Mouse (Mus musculus) lung, embryonic 14.5 days (tissue): ENCODE data around the gene Anxa9. TPM values are rescaled to one million over a fixed set of nuclear protein-coding genes. Genes with fewer than 3 reads are reported as not detected.

Experiments
- ATAC-seq: fragments of 200-750 bp; cut with Nextera tagmentation; 2 replicates; pipeline ENCODE4 v1.8.0; 2017; ENCODE audit warnings: mild to moderate bottlenecking, moderate TSS enrichment, moderate library complexity; ENCODE audit not compliant: insufficient read depth
- DNase-seq: peaks from one replicate; pipeline ENCODE4 v3.0.0-alpha.2; 2015
- H3K27ac ChIP-seq: fragments of 300-500 bp; sonication (generic); 2 replicates; pipeline ENCODE4 v1.5.1; 2014; ENCODE audit warnings: low read depth, mild to moderate bottlenecking, moderate library complexity
- H3K27me3 ChIP-seq: fragments of 300-500 bp; sonication (generic); 2 replicates; pipeline ENCODE4 v1.6.1; 2014; ENCODE audit warnings: low read length, control low read depth; ENCODE audit not compliant: insufficient read depth
- H3K36me3 ChIP-seq: fragments of 300-500 bp; sonication (generic); 2 replicates; pipeline ENCODE4 v1.6.1; 2014; ENCODE audit warnings: control low read depth; ENCODE audit not compliant: insufficient read depth
- H3K4me1 ChIP-seq: fragments of 300-500 bp; sonication (generic); 2 replicates; pipeline ENCODE4 v1.6.1; 2014; ENCODE audit warnings: antibody characterized with exemption, control low read depth; ENCODE audit not compliant: insufficient read depth
- H3K4me2 ChIP-seq: fragments of 300-500 bp; sonication (generic); 2 replicates; pipeline ENCODE4 v1.6.1; 2014; ENCODE audit warnings: mild to moderate bottlenecking
- H3K4me3 ChIP-seq: fragments of 300-500 bp; sonication (generic); 2 replicates; pipeline ENCODE4 v1.5.1; 2014; ENCODE audit warnings: low read depth, low read length
- H3K9ac ChIP-seq: fragments of 300-500 bp; sonication (generic); 2 replicates; pipeline ENCODE4 v1.6.1; 2014
- H3K9me3 ChIP-seq: fragments of 300-500 bp; sonication (generic); 2 replicates; pipeline ENCODE4 v1.6.1; 2016; ENCODE audit warnings: low read depth, low read length, control low read depth
- CTCF ChIP-seq: IDR thresholded peaks from 2 replicates; pipeline ENCODE4 v1.5.1; 2016; ENCODE audit warnings: antibody characterized with exemption, low read depth
- WGBS: fragments of 180-500 bp; shearing (Covaris S2); extraction: QIAGEN DNeasy Blood & Tissue Kit; methylation state at CpG from one replicate; pipeline ENCODE4 v1.1.7; 2014; 5-methylcytosine and 5-hydroxymethylcytosine counted together
- polyA plus RNA-seq: library from polyadenylated mRNA; unstranded; fragments of >200 nt; fragmentation: Nextera tagmentation; extraction: Ambion mirVana; gene quantifications from 2 replicates; pipeline ENCODE4 v1.2.1, GENCODE M21; 2014

Gene Anxa9
- polyA plus RNA-seq, 1 experiment from 2014 or later = 2.0 TPM

GRCm38 (mm10) chr3:95290156-95290555 lies 16.8 kb downstream of the Anxa9 start:
- H3K36me3 ChIP-seq = peaks cover 58% of the 10 kb centered on the region
- ATAC-seq (no peak), DNase-seq (no peak)
- no peak for TF ChIP-seq CTCF
- 63% methylated on average over 6 of the region's 6 CpGs for WGBS
- H3K4me1 ChIP-seq = no peaks in the 10 kb centered on the region
- no peaks in the 10 kb centered on the region for H3K27me3 ChIP-seq
- H3K27ac ChIP-seq = no peak overlapping the region
- H3K9ac ChIP-seq = no peak overlapping the region
- H3K4me3 ChIP-seq = no peak overlapping the region
- no peaks in the 10 kb centered on the region for H3K9me3 ChIP-seq
- H3K4me2 ChIP-seq = no peak overlapping the region

DNA sequence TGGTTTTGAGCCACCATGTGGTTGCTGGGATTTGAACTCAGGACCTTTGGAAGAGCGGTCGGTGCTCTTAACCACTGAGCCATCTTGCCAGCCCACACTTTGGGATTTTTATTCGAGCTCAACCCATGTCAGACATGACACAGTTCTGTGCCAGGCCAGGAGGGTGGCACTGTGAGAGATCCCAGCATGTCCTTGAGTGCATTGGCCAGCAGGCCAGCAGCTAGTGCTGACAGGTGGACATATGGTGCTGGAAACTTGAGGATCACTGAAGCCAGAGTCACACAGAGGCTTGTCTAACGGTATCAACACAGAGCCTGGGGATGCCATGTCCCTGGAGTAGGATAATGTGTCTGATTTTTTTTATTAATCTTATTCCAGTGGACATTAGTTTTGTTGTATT lies 17.6 kb downstream of the Anxa9 start:
- no peaks in the 10 kb centered on the region for H3K4me1 ChIP-seq
- no peak overlapping the region for H3K4me2 ChIP-seq
- H3K9me3 ChIP-seq = no peaks in the 10 kb centered on the region
- ATAC-seq = no peak
- no peak for DNase-seq
- no peaks in the 10 kb centered on the region for H3K27me3 ChIP-seq
- no peak overlapping the region for H3K4me3 ChIP-seq
- TF ChIP-seq CTCF = no peak
- H3K27ac ChIP-seq = no peak overlapping the region
- no peak overlapping the region for H3K9ac ChIP-seq
- peaks cover 51% of the 10 kb centered on the region for H3K36me3 ChIP-seq
- 85% methylated on average over 4 of the region's 4 CpGs for WGBS

DNA sequence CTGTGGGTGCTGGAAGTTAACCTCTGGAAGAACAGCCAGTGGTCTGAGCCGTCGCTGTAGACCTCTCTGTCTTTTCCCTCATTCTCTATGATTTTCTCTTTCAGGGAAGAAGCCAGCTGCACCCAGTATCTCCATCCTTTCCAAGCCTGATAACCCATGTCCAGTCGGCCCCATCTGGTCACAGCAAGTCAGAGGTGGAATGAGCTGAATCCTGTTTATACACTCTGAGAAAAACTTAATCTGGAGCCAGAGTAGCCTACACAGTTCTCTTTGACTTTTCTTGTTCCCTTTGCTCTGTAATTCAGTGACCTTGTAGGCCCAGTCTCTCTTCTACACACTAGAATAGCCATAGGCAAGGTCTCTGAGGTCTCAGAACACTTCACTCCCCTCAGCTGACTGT lies 19.4 kb downstream of the Anxa9 start:
- no peak for ATAC-seq
- H3K9me3 ChIP-seq = no peaks in the 10 kb centered on the region
- TF ChIP-seq CTCF = no peak
- peaks cover 35% of the 10 kb centered on the region for H3K36me3 ChIP-seq
- no peak overlapping the region for H3K27ac ChIP-seq
- H3K4me1 ChIP-seq = peaks cover 3% of the 10 kb centered on the region; the same call in 1 of the 2 replicates
- H3K4me2 ChIP-seq = no peak overlapping the region
- H3K27me3 ChIP-seq = no peaks in the 10 kb centered on the region
- no peak overlapping the region for H3K4me3 ChIP-seq
- H3K9ac ChIP-seq = 0 out of 2 replicates have a peak overlapping the region, but pooled peaks have one; percentile 6
- WGBS = 80% methylated on average over 3 of the region's 3 CpGs
- no peak for DNase-seq

DNA sequence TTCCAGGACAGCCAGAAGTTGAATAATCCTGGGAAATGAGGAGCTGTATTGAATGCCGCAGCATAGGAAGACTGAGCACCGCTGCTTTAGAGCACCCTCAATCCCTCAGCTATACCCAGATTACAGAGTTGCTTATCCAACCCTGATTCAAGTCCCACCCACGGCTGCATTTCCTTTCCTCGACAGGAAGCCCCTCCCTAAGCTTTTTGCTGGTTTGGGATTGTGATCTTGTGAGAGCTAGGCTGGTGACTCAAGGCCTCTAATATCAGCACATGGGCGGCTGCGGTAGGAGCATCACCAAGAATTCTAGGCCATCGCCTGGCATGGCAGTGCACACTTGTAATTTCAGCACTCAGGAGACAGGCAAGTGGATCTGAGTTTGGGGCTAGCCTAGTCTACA lies 20.5 kb downstream of the Anxa9 start:
- Histone ChIP-seq H3K36me3 (peaks cover 31% of the 10 kb centered on the region), H3K4me2 (no peak overlapping the region), H3K9ac (no peak overlapping the region), H3K27ac (no peak overlapping the region), H3K4me1 (peaks cover 3% of the 10 kb centered on the region; the same call in 1 of the 2 replicates), H3K27me3 (no peaks in the 10 kb centered on the region), H3K4me3 (no peak overlapping the region), H3K9me3 (no peaks in the 10 kb centered on the region)
- TF ChIP-seq CTCF = no peak
- DNase-seq (no peak), ATAC-seq (no peak)
- 85% methylated on average over 7 of the region's 7 CpGs for WGBS

DNA sequence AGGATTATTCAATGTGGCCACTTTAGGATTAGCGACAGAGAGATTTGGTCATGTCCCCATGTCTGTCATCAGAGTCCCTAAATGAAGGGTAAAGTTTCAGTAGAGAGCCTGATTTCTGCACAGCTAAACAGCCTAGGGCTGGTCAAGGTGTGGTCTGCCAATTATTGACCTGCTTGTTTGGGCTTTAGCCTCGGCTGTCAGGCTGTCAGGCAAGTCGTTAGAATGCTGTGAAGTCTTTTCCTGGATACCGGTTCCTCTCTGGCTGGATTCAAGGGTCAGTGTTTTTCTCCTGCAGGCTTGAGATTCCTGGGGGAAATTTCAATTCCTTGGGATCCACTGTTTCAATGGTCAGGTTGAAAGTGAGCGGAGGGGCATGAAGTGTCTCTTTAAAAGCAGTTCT lies 21.0 kb downstream of the Anxa9 start:
- 66% methylated on average over 5 of the region's 5 CpGs for WGBS
- Histone ChIP-seq H3K36me3 (peaks cover 29% of the 10 kb centered on the region), H3K27ac (no peak overlapping the region), H3K9me3 (no peaks in the 10 kb centered on the region), H3K9ac (no peak overlapping the region), H3K4me3 (no peak overlapping the region), H3K4me2 (no peak overlapping the region), H3K27me3 (no peaks in the 10 kb centered on the region), H3K4me1 (peaks cover 3% of the 10 kb centered on the region; the same call in 1 of the 2 replicates)
- TF ChIP-seq CTCF = no peak
- DNase-seq = no peak
- ATAC-seq = no peak

DNA sequence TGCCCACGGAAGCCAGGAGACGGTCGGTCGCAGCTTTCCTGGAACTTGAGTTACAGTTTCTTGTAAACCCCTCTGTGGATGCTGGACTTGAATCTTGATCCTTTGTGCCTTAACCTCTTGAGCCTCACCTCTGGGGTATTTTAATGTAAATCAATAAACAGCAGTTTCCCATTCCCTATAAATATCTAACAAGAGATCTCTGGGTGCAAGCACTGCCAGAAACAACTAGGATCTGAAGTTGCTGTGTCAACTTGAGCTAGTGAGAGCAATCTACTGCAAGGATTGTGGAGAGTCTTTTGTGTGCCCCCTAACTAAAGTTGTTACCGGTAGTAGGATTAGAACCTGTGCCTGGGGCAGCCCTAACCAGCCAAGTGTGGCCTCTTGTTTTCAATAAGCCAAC lies 21.6 kb downstream of the Anxa9 start:
- DNase-seq (no peak), ATAC-seq (no peak)
- WGBS = 88% methylated on average over 5 of the region's 5 CpGs
- Histone ChIP-seq H3K4me2 (no peak overlapping the region), H3K27ac (no peak overlapping the region), H3K9ac (no peak overlapping the region), H3K36me3 (peaks cover 22% of the 10 kb centered on the region; the same call in 1 of the 2 replicates), H3K4me3 (no peak overlapping the region), H3K4me1 (peaks cover 5% of the 10 kb centered on the region; the same call in 1 of the 2 replicates), H3K9me3 (no peaks in the 10 kb centered on the region), H3K27me3 (no peaks in the 10 kb centered on the region)
- no peak for TF ChIP-seq CTCF

- no peaks in the 10 kb centered on the region for H3K9me3 ChIP-seq
- H3K27me3 ChIP-seq = no peaks in the 10 kb centered on the region
- peaks cover 16% of the 10 kb centered on the region; the same call in 1 of the 2 replicates for H3K36me3 ChIP-seq
- peak overlapping the region; percentile 75 for H3K4me2 ChIP-seq
- no peak for TF ChIP-seq CTCF
- DNase-seq (no peak), ATAC-seq (no peak)
- no peak overlapping the region for H3K9ac ChIP-seq
- H3K27ac ChIP-seq = no peak overlapping the region
- H3K4me3 ChIP-seq = 0 out of 2 replicates have a peak overlapping the region, but pooled peaks have one; percentile 59
- peaks cover 5% of the 10 kb centered on the region; the same call in 1 of the 2 replicates for H3K4me1 ChIP-seq
- 85% methylated on average over 12 of the region's 12 CpGs for WGBS
Observed at GRCm38 (mm10) chr3:95284501-95285281, 22.3 kb downstream of the Anxa9 start.
